Mouse (Mus musculus): ENCODE results near the gene Pde11a. TPM values are rescaled to one million over a fixed set of nuclear protein-coding genes. Genes with fewer than 3 reads are reported as not detected.

The Pde11a gene
- polyA plus RNA-seq, 1 experiment from 2014 or later: 0.28 TPM

GRCm38 (mm10) chr2:76109653-76110052, 228.9 kb downstream of the Pde11a start:
- no peak for ATAC-seq (ENCODE audit: insufficient number of reproducible peaks, insufficient read depth, low FRiP score, low TSS enrichment, low read depth)
- Histone ChIP-seq H3K36me3 (no peaks in the 10 kb centered on the region), H3K27me3 (no peaks in the 10 kb centered on the region; the same call in 1 of the 2 replicates), H3K4me1 (no peaks in the 10 kb centered on the region), H3K9me3 (no peaks in the 10 kb centered on the region), H3K4me2 (no peak overlapping the region), H3K4me3 (no peak overlapping the region), H3K27ac (no peak overlapping the region), H3K9ac (no peak overlapping the region)
- WGBS: 48% methylated on average over 8 of the region's 8 CpGs

- H3K36me3 ChIP-seq: no peaks in the 10 kb centered on the region
- no peak overlapping the region for H3K27ac ChIP-seq
- 0 out of 2 replicates have a peak, but pooled peaks cover 3% of the 10 kb centered on the region for H3K4me1 ChIP-seq
- no peaks in the 10 kb centered on the region for H3K9me3 ChIP-seq
- no peaks in the 10 kb centered on the region for H3K27me3 ChIP-seq
- H3K4me2 ChIP-seq: no peak overlapping the region
- H3K4me3 ChIP-seq: no peak overlapping the region
- no peak for ATAC-seq (ENCODE audit: insufficient number of reproducible peaks, insufficient read depth, low FRiP score, low TSS enrichment, low read depth)
- 46% methylated on average over 14 of the region's 14 CpGs for WGBS
- peak overlapping the region; percentile 12; the same call in 1 of the 2 replicates for H3K9ac ChIP-seq
Observed at GRCm38 (mm10) chr2:76101889-76102602, 236.5 kb downstream of the Pde11a start.

GRCm38 (mm10) chr2:76100597-76100996, 238.0 kb downstream of the Pde11a start:
- WGBS: 74% methylated on average over 9 of the region's 9 CpGs
- Histone ChIP-seq H3K36me3 (no peaks in the 10 kb centered on the region), H3K27me3 (no peaks in the 10 kb centered on the region), H3K4me3 (no peak overlapping the region), H3K9me3 (no peaks in the 10 kb centered on the region), H3K4me1 (0 out of 2 replicates have a peak, but pooled peaks cover 3% of the 10 kb centered on the region), H3K9ac (no peak overlapping the region), H3K4me2 (no peak overlapping the region), H3K27ac (no peak overlapping the region)
- no peak for ATAC-seq (ENCODE audit: insufficient number of reproducible peaks, insufficient read depth, low FRiP score, low TSS enrichment, low read depth)

GRCm38 (mm10) chr2:76099726-76100347, 238.7 kb downstream of the Pde11a start:
- Histone ChIP-seq H3K36me3 (no peaks in the 10 kb centered on the region), H3K4me1 (0 out of 2 replicates have a peak, but pooled peaks cover 3% of the 10 kb centered on the region), H3K27ac (no peak overlapping the region), H3K9ac (no peak overlapping the region), H3K27me3 (no peaks in the 10 kb centered on the region), H3K4me3 (no peak overlapping the region), H3K9me3 (no peaks in the 10 kb centered on the region), H3K4me2 (no peak overlapping the region)
- no peak for ATAC-seq (ENCODE audit: insufficient number of reproducible peaks, insufficient read depth, low FRiP score, low TSS enrichment, low read depth)
- 56% methylated on average over 9 of the region's 9 CpGs for WGBS

- Histone ChIP-seq H3K36me3 (no peaks in the 10 kb centered on the region), H3K4me2 (no peak overlapping the region), H3K4me3 (no peak overlapping the region), H3K9me3 (no peaks in the 10 kb centered on the region), H3K27ac (no peak overlapping the region), H3K27me3 (no peaks in the 10 kb centered on the region), H3K4me1 (0 out of 2 replicates have a peak, but pooled peaks cover 3% of the 10 kb centered on the region), H3K9ac (no peak overlapping the region)
- ATAC-seq (ENCODE audit: insufficient number of reproducible peaks, insufficient read depth, low FRiP score, low TSS enrichment, low read depth): no peak
- 41% methylated on average over 8 of the region's 8 CpGs for WGBS
Observed at GRCm38 (mm10) chr2:76098381-76098780, 240.2 kb downstream of the Pde11a start.

DNA sequence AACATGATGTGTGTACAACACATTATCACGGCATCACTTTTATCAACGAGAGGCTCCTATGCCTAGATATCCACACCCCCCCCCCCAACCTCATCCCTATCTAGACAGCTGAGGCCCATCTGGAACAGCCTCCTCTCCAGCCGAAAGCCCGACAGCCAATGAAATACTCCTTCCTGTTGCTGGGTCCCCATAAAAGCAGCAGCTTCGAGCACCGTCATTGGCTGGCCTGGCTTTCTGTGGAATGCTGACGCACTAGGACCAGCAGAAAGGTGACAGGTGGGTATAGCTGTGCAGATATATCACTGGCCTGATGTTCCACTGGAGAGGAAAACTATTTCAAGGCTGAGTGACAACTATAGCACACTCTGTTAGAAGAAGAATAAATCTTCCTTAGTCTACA, 240.7 kb downstream of the Pde11a start:
- ATAC-seq (ENCODE audit: insufficient number of reproducible peaks, insufficient read depth, low FRiP score, low TSS enrichment, low read depth): no peak
- H3K27me3 ChIP-seq: no peaks in the 10 kb centered on the region
- no peaks in the 10 kb centered on the region for H3K36me3 ChIP-seq
- H3K4me1 ChIP-seq: 0 out of 2 replicates have a peak, but pooled peaks cover 3% of the 10 kb centered on the region
- WGBS: 80% methylated on average over 7 of the region's 7 CpGs
- no peak overlapping the region for H3K4me2 ChIP-seq
- no peak overlapping the region for H3K27ac ChIP-seq
- no peak overlapping the region for H3K9ac ChIP-seq
- no peak overlapping the region for H3K4me3 ChIP-seq
- no peaks in the 10 kb centered on the region for H3K9me3 ChIP-seq

- no peak for ATAC-seq (ENCODE audit: insufficient number of reproducible peaks, insufficient read depth, low FRiP score, low TSS enrichment, low read depth)
- 89% methylated on average over 8 of the region's 8 CpGs for WGBS
- 0 out of 2 replicates have a peak, but pooled peaks cover 3% of the 10 kb centered on the region for H3K4me1 ChIP-seq
- no peaks in the 10 kb centered on the region for H3K27me3 ChIP-seq
- no peak overlapping the region for H3K27ac ChIP-seq
- H3K9me3 ChIP-seq: no peaks in the 10 kb centered on the region
- H3K36me3 ChIP-seq: no peaks in the 10 kb centered on the region
- no peak overlapping the region for H3K4me3 ChIP-seq
- H3K9ac ChIP-seq: no peak overlapping the region
- H3K4me2 ChIP-seq: no peak overlapping the region
Observed at GRCm38 (mm10) chr2:76097284-76097683, 241.3 kb downstream of the Pde11a start.

DNA sequence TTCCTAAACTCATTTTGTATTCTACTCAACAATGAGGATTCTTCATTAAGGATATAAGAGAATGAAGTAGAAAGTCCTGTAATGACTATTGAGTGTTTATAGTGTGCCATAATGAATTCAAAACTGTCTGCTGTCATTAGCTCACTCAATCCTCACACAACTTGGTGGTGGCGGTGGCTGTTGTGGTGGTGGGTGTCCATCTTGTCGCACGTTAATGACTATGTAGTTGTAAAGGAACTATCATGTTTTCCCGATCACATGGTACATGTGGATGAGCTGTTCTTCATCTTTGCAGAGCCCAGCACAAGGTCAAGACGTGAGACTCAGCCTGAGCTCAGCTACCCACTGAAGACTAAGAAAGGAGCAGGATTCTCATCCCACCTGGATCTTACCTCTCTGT, 242.7 kb downstream of the Pde11a start:
- Histone ChIP-seq H3K4me2 (no peak overlapping the region), H3K9me3 (no peaks in the 10 kb centered on the region), H3K27ac (no peak overlapping the region), H3K4me3 (no peak overlapping the region), H3K27me3 (no peaks in the 10 kb centered on the region), H3K9ac (no peak overlapping the region), H3K4me1 (0 out of 2 replicates have a peak, but pooled peaks cover 3% of the 10 kb centered on the region), H3K36me3 (no peaks in the 10 kb centered on the region)
- no peak for ATAC-seq (ENCODE audit: insufficient number of reproducible peaks, insufficient read depth, low FRiP score, low TSS enrichment, low read depth)
- 94% methylated on average over 5 of the region's 5 CpGs for WGBS

- Histone ChIP-seq H3K9me3 (no peaks in the 10 kb centered on the region), H3K36me3 (no peaks in the 10 kb centered on the region)
- no peak for ATAC-seq (ENCODE audit: insufficient number of reproducible peaks, insufficient read depth, low FRiP score, low TSS enrichment, low read depth)
Observed at GRCm38 (mm10) chr2:76090506-76090905, 248.1 kb downstream of the Pde11a start.

DNA sequence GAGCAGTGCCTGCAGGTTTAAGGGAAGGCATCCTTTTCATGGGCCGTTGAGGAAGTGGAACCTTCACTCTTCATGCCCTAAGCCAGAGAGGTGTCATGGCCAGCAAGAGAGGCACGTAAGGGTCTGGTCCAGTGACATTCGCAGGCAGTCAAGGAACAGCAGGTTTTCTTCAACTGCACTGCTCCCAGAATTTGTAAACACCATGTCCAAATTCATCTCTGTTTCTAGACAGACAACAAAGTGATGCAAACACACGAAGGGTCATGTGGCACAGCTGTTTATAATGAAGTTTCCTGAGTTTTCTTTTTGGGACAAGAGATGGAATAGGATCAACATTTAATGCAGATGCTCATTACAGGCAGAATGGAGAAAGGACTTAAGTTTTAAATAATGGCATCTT, 249.7 kb downstream of the Pde11a start:
- no peaks in the 10 kb centered on the region for H3K9me3 ChIP-seq
- 0 out of 2 replicates have a peak, but pooled peaks cover 14% of the 10 kb centered on the region for H3K4me1 ChIP-seq
- no peak overlapping the region for H3K4me3 ChIP-seq
- no peak overlapping the region for H3K9ac ChIP-seq
- H3K27me3 ChIP-seq: no peaks in the 10 kb centered on the region
- ATAC-seq (ENCODE audit: insufficient number of reproducible peaks, insufficient read depth, low FRiP score, low TSS enrichment, low read depth): no peak
- H3K36me3 ChIP-seq: no peaks in the 10 kb centered on the region
- 50% methylated on average over 4 of the region's 4 CpGs for WGBS
- H3K4me2 ChIP-seq: no peak overlapping the region
- H3K27ac ChIP-seq: no peak overlapping the region

More at GRCm38 (mm10) chr2:76090506-76090905, 248.1 kb downstream of the Pde11a start:
- no peak overlapping the region for H3K4me3 ChIP-seq
- H3K4me2 ChIP-seq: no peak overlapping the region
- H3K27ac ChIP-seq: no peak overlapping the region
- no peaks in the 10 kb centered on the region for H3K27me3 ChIP-seq
- H3K4me1 ChIP-seq: 0 out of 2 replicates have a peak, but pooled peaks cover 14% of the 10 kb centered on the region
- no peak overlapping the region for H3K9ac ChIP-seq

- 64% methylated on average over 5 of the region's 5 CpGs for WGBS
- Histone ChIP-seq H3K27ac (no peak overlapping the region), H3K27me3 (no peaks in the 10 kb centered on the region), H3K4me2 (no peak overlapping the region), H3K4me3 (no peak overlapping the region), H3K4me1 (0 out of 2 replicates have a peak, but pooled peaks cover 14% of the 10 kb centered on the region), H3K36me3 (no peaks in the 10 kb centered on the region), H3K9ac (no peak overlapping the region), H3K9me3 (no peaks in the 10 kb centered on the region)
- ATAC-seq (ENCODE audit: insufficient number of reproducible peaks, insufficient read depth, low FRiP score, low TSS enrichment, low read depth): no peak
Observed at GRCm38 (mm10) chr2:76088413-76088812, 250.2 kb downstream of the Pde11a start.

DNA sequence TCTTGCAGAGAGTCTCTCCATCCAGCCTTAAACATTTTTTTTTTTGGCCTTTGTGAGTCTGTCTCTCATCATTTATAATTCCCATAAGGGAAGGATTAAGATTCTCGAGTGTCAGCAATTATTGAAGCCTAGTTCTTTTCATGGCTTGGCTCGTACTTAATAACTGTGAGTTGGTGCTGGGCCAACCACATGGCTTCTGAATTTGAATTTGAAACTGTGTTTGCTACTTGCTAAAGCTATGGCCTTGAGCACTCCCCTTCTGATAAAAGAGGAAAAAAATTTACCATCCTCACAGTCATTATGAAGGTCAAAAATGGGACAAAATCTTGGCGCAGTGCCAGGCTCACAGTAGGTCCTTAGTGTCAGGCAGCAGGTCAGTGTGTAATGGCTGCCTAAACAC, 251.4 kb downstream of the Pde11a start:
- no peak for ATAC-seq (ENCODE audit: insufficient number of reproducible peaks, insufficient read depth, low FRiP score, low TSS enrichment, low read depth)
- no peaks in the 10 kb centered on the region for H3K9me3 ChIP-seq
- H3K4me2 ChIP-seq: no peak overlapping the region
- H3K27me3 ChIP-seq: no peaks in the 10 kb centered on the region
- 0 out of 2 replicates have a peak, but pooled peaks cover 14% of the 10 kb centered on the region for H3K4me1 ChIP-seq
- H3K9ac ChIP-seq: no peak overlapping the region
- H3K4me3 ChIP-seq: no peak overlapping the region
- H3K27ac ChIP-seq: no peak overlapping the region
- H3K36me3 ChIP-seq: no peaks in the 10 kb centered on the region
- WGBS: 28% methylated on average over 3 of the region's 3 CpGs
